ENCODE assay signal across 9 mouse cellular contexts in genomic region chr8:107504239-107504985, GRCm38 (mm10).
DNase-seq lines count a peak whose midpoint lies in the region; ATAC-seq and TF ChIP-seq lines count a peak whose summit lies in the region.
"Had no signal": no experiment of that assay in that cellular context is flagged by ENCODE, and none has a peak within 500 bp of the region (broad histone marks: within the 10 kb centered on the region; RNA-seq: fewer than 3 reads in every experiment).

No protein-coding gene starts in this region.

- no peak for DNase-seq in lung, adult 18-20 months
- DNase-seq in adrenal gland, postnatal 14 days = peak; percentile 45
- no peak for DNase-seq in retina, embryonic 14.5 days (ENCODE audit: low spot score)
- no peak for DNase-seq in gastrocnemius, postnatal 4 days (ENCODE audit: low spot score in 2 of 2)
- DNase-seq: kidney, postnatal 14 days; right cerebral cortex, postnatal 25 days had no signal

- H3K9ac ChIP-seq in lung, embryonic 16.5 days (ENCODE audit: low read length) = 0 out of 2 replicates have a peak overlapping the region, but pooled peaks have one; percentile 8
- no peak overlapping the region for H3K9ac ChIP-seq in liver, embryonic 12.5 days

- no peak for ATAC-seq in lung, embryonic 16.5 days (ENCODE audit: low read depth)
- ATAC-seq in liver, embryonic 12.5 days = no peak

- peaks cover 34% of the 10 kb centered on the region for H3K79me2 ChIP-seq in C2C12 (ENCODE audit: control insufficient read depth, insufficient read depth)

- peaks cover 4% of the 10 kb centered on the region for H3K79me3 ChIP-seq in C2C12 (ENCODE audit: low read depth)

- H3K4me3 ChIP-seq in lung, embryonic 16.5 days (ENCODE audit: low read length) = no peak overlapping the region
- H3K4me3 ChIP-seq in C2C12 (ENCODE audit: insufficient read depth, poor library complexity, severe bottlenecking) = no peak overlapping the region
- H3K4me3 ChIP-seq in liver, embryonic 12.5 days = no peak overlapping the region

- no peak overlapping the region for H3K4me2 ChIP-seq in lung, embryonic 16.5 days (ENCODE audit: low read depth, low read length)
- no peak overlapping the region; the same call in 1 of the 2 replicates for H3K4me2 ChIP-seq in liver, embryonic 12.5 days

- H3ac ChIP-seq in C2C12 (ENCODE audit: control insufficient read depth, insufficient read length, low read depth) = peak overlapping the region; percentile 19

- no peaks in the 10 kb centered on the region for H3K27me3 ChIP-seq in lung, embryonic 16.5 days (ENCODE audit: control insufficient read depth, insufficient read depth, low read depth, low read length)
- no peaks in the 10 kb centered on the region for H3K27me3 ChIP-seq in C2C12 (ENCODE audit: control insufficient read depth, insufficient read depth, insufficient read length)
- no peaks in the 10 kb centered on the region for H3K27me3 ChIP-seq in liver, embryonic 12.5 days (replicated peaks)

- H3K4me1 ChIP-seq in lung, embryonic 16.5 days (replicated peaks; ENCODE audit: control insufficient read depth, insufficient read depth, low read length) = peaks cover 20% of the 10 kb centered on the region
- peaks cover 42% of the 10 kb centered on the region for H3K4me1 ChIP-seq in liver, embryonic 12.5 days

- WGBS in lung, embryonic 16.5 days = 71% methylated on average over 13 of the region's 13 CpGs
- 46% methylated on average over 13 of the region's 13 CpGs for WGBS in liver, embryonic 12.5 days (ENCODE audit: insufficient replicate concordance)

- TF ChIP-seq CTCF in C2C12 (IDR thresholded peaks at IDR 0.05; ENCODE audit: control insufficient read depth, insufficient read depth, insufficient read length) = no peak

- peak overlapping the region; percentile 39; the same call in 1 of the 2 replicates for H3K27ac ChIP-seq in lung, embryonic 16.5 days (ENCODE audit: low read length)
- peak overlapping the region; percentile 50 for H3K27ac ChIP-seq in liver, embryonic 12.5 days

- H3K9me3 ChIP-seq in lung, embryonic 16.5 days (ENCODE audit: control insufficient read depth, low read length) = no peaks in the 10 kb centered on the region
- H3K9me3 ChIP-seq in liver, embryonic 12.5 days (replicated peaks) = no peaks in the 10 kb centered on the region

- H3K36me3 ChIP-seq in lung, embryonic 16.5 days (ENCODE audit: control insufficient read depth, insufficient read depth, low read length) = peaks cover 2% of the 10 kb centered on the region; the same call in 1 of the 2 replicates
- H3K36me3 ChIP-seq in C2C12 (ENCODE audit: control insufficient read depth, insufficient read depth) = peaks cover 27% of the 10 kb centered on the region
- H3K36me3 ChIP-seq in liver, embryonic 12.5 days = peaks cover 22% of the 10 kb centered on the region

TF ChIP-seq in C2C12, 6 proteins besides CTCF, POLR2A, EP300 and RAD21:
- peak; percentile 75 for TF ChIP-seq MYOD1 (IDR thresholded peaks at IDR 0.05; ENCODE audit: control insufficient read depth, insufficient read length, low read depth)
- no peak for TF ChIP-seq CEBPB (IDR thresholded peaks at IDR 0.05; ENCODE audit: low read depth)
- peak; percentile 25 for TF ChIP-seq FOSL1 (IDR thresholded peaks at IDR 0.05; ENCODE audit: insufficient read depth, low read length, poor library complexity, severe bottlenecking)
- TF ChIP-seq MAX (IDR thresholded peaks at IDR 0.05) = peak; percentile 9
